Mouse (Mus musculus): Measurements from ENCODE around the gene Mta2. TPM values are rescaled to one million over a fixed set of nuclear protein-coding genes. Genes with fewer than 3 reads are reported as not detected.

Mta2 gene
- polyA plus RNA-seq, 1 experiment = 31.0 TPM

- DNase-seq (ENCODE audit: extremely low spot score in 1 of 2, low spot score in 1 of 2) = no peak
These were observed 48.9 kb downstream of the Mta2 start for GRCm38 (mm10) chr19:8990432-8991102.

GRCm38 (mm10) chr19:8991245-8991870 is 49.7 kb downstream of the Mta2 start:
- no peak for DNase-seq (ENCODE audit: extremely low spot score in 1 of 2, low spot score in 1 of 2)

GRCm38 (mm10) chr19:8991871-8992735 is 50.4 kb downstream of the Mta2 start:
- no peak for DNase-seq (ENCODE audit: extremely low spot score in 1 of 2, low spot score in 1 of 2)

- DNase-seq (ENCODE audit: extremely low spot score in 1 of 2, low spot score in 1 of 2) = peak; percentile 38 to 85
These were observed 51.3 kb downstream of the Mta2 start for GRCm38 (mm10) chr19:8992769-8993624.

GRCm38 (mm10) chr19:8993625-8993912 is 51.9 kb downstream of the Mta2 start:
- DNase-seq (ENCODE audit: extremely low spot score in 1 of 2, low spot score in 1 of 2) = no peak

- DNase-seq (ENCODE audit: extremely low spot score in 1 of 2, low spot score in 1 of 2) = no peak
These were observed 53.3 kb downstream of the Mta2 start for GRCm38 (mm10) chr19:8994813-8995607.

- DNase-seq (ENCODE audit: extremely low spot score in 1 of 2, low spot score in 1 of 2) = no peak
These were observed 54.9 kb downstream of the Mta2 start for GRCm38 (mm10) chr19:8996601-8997000.

- DNase-seq (ENCODE audit: extremely low spot score in 1 of 2, low spot score in 1 of 2) = peak; percentile 73 to 87
These were observed 55.9 kb downstream of the Mta2 start for GRCm38 (mm10) chr19:8997546-8997945.

GRCm38 (mm10) chr19:8998546-8998945 is 56.9 kb downstream of the Mta2 start:
- DNase-seq (ENCODE audit: extremely low spot score in 1 of 2, low spot score in 1 of 2) = no peak

GRCm38 (mm10) chr19:8999223-8999622 is 57.5 kb downstream of the Mta2 start:
- DNase-seq (ENCODE audit: extremely low spot score in 1 of 2, low spot score in 1 of 2) = no peak

Other genes starting within 250 kb of the Mta2 start
- gene Slc3a2, start 218.5 kb upstream of the Mta2 start, polyA plus RNA-seq (2012; rRNA removed) = 183 and 188 TPM in 2 replicates
- gene Wdr74, start 206.0 kb upstream of the Mta2 start, polyA plus RNA-seq (2012; rRNA removed) = 48.9 and 49.2 TPM in 2 replicates
- 0.34 and 0.92 TPM in 2 replicates for gene 1700092M07Rik, start 201.2 kb upstream of the Mta2 start, polyA plus RNA-seq (2012; rRNA removed)
- gene Stx5a, start 200.5 kb upstream of the Mta2 start, polyA plus RNA-seq (2012; rRNA removed) = 111 and 130 TPM in 2 replicates
- gene Nxf1, start 184.8 kb upstream of the Mta2 start, polyA plus RNA-seq (2012; rRNA removed) = 128 and 139 TPM in 2 replicates
- 124 and 140 TPM in 2 replicates for gene Tmem223, start 170.9 kb upstream of the Mta2 start, polyA plus RNA-seq (2012; rRNA removed)
- 16.9 and 18.1 TPM in 2 replicates for gene Tmem179b, start 167.4 kb upstream of the Mta2 start, polyA plus RNA-seq (2012; rRNA removed)
- gene Taf6l, start 155.5 kb upstream of the Mta2 start, polyA plus RNA-seq (2012; rRNA removed) = 15.8 and 17.4 TPM in 2 replicates
- gene Polr2g, start 143.3 kb upstream of the Mta2 start, polyA plus RNA-seq (2012; rRNA removed) = 159 and 171 TPM in 2 replicates
- 3.8 and 4.6 TPM in 2 replicates for gene Zbtb3, start 139.3 kb upstream of the Mta2 start, polyA plus RNA-seq (2012; rRNA removed)
- 27.2 and 30.9 TPM in 2 replicates for gene Ttc9c, start 122.5 kb upstream of the Mta2 start, polyA plus RNA-seq (2012; rRNA removed)
- gene Hnrnpul2, start 121.9 kb upstream of the Mta2 start, polyA plus RNA-seq (2012; rRNA removed) = 92.6 and 96.8 TPM in 2 replicates
- gene AC129217.1, start 112.1 kb upstream of the Mta2 start, polyA plus RNA-seq (2012; rRNA removed) = not detected in 2 replicates
- 122 and 130 TPM in 2 replicates for gene Bscl2, start 104.4 kb upstream of the Mta2 start, polyA plus RNA-seq (2012; rRNA removed)
- gene Gng3, start 102.7 kb upstream of the Mta2 start, polyA plus RNA-seq (2012; rRNA removed) = 248 and 262 TPM in 2 replicates
- 0.96 and 1.2 TPM in 2 replicates for gene Lrrn4cl, start 91.1 kb upstream of the Mta2 start, polyA plus RNA-seq (2012; rRNA removed)
- 129 and 137 TPM in 2 replicates for gene Ubxn1, start 70.4 kb upstream of the Mta2 start, polyA plus RNA-seq (2012; rRNA removed)
- 67.7 and 70.4 TPM in 2 replicates for gene Uqcc3, start 61.0 kb upstream of the Mta2 start, polyA plus RNA-seq (2012; rRNA removed)
- 3.7 and 4.0 TPM in 2 replicates for gene Lbhd1, start 58.1 kb upstream of the Mta2 start, polyA plus RNA-seq (2012; rRNA removed)
- not detected in 2 replicates for gene Gm49403, start 57.9 kb upstream of the Mta2 start, polyA plus RNA-seq (2012; rRNA removed)
- 36.6 and 41.3 TPM in 2 replicates for gene 1810009A15Rik, start 53.0 kb upstream of the Mta2 start, polyA plus RNA-seq (2012; rRNA removed)
- not detected in 2 replicates for gene Gm49416, start 52.9 kb upstream of the Mta2 start, polyA plus RNA-seq (2012; rRNA removed)
- 14.8 and 15.8 TPM in 2 replicates for gene Ints5, start 48.9 kb upstream of the Mta2 start, polyA plus RNA-seq (2012; rRNA removed)
- 87.7 and 95.2 TPM in 2 replicates for gene Ganab, start 43.8 kb upstream of the Mta2 start, polyA plus RNA-seq (2012; rRNA removed)
- 190 and 210 TPM in 2 replicates for gene B3gat3, start 21.5 kb upstream of the Mta2 start, polyA plus RNA-seq (2012; rRNA removed)
- 8.3 and 9.6 TPM in 2 replicates for gene Rom1, start 12.5 kb upstream of the Mta2 start, polyA plus RNA-seq (2012; rRNA removed)
- gene Eml3, start 12.3 kb upstream of the Mta2 start, polyA plus RNA-seq (2012; rRNA removed) = 13.9 and 14.1 TPM in 2 replicates
- gene Tut1, start 12.0 kb downstream of the Mta2 start, polyA plus RNA-seq (2012; rRNA removed) = 19.6 and 20.5 TPM in 2 replicates
- 257 and 281 TPM in 2 replicates for gene Eef1g, start 25.2 kb downstream of the Mta2 start, polyA plus RNA-seq (2012; rRNA removed)
- 6.8 and 7.5 TPM in 2 replicates for gene Ahnak, start 47.4 kb downstream of the Mta2 start, polyA plus RNA-seq (2012; rRNA removed)
- 0.42 and 0.44 TPM in 2 replicates for gene Scgb1a1, start 146.1 kb downstream of the Mta2 start, polyA plus RNA-seq (2012; rRNA removed)
- gene Asrgl1, start 193.8 kb downstream of the Mta2 start, polyA plus RNA-seq (2012; rRNA removed) = 83.1 and 90.4 TPM in 2 replicates

Data from frontal cortex, adult 2 months (tissue).